Mouse (Mus musculus) adrenal gland, postnatal 4 days (tissue): ENCODE data around the gene Tmem259. TPM values are rescaled to one million over a fixed set of nuclear protein-coding genes. Genes with fewer than 3 reads are reported as not detected.

ENCODE experiments used
- DNase-seq, 2 experiments: peaks; one replicate each; pipeline ENCODE4 v3.0.0; 2021 to 2022; ENCODE audit warnings: low spot score in 2 of 2, mixed read lengths in 2 of 2
- total RNA-seq, 2 experiments: library from RNA; stranded (reverse); gene quantifications; 2 replicates each; pipeline ENCODE4 v1.2.3; 2021

Gene Tmem259
- total RNA-seq, 2 experiments from 2014 or later = 146 to 147 TPM

DNA sequence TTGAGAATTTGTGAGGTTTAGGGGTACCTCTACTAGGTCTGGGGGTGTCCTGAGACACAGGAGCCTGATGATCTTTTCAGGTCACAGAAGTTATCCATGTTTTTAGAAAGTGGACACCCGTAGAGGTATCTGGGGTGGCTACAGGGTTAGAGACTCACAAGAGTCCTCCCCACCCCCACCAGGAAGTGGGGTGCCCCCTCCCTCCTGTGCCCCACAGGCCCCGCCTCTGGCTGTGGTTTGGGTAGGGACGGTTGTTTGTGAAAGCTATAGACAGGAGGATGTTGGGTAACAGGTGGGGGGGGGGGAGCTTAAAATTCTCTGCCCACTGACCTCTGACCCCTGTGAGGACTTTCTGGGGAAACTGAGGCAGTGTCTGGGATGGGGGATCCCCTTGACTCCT lies 33.2 kb upstream of the Tmem259 start:
- DNase-seq = no peak

DNA sequence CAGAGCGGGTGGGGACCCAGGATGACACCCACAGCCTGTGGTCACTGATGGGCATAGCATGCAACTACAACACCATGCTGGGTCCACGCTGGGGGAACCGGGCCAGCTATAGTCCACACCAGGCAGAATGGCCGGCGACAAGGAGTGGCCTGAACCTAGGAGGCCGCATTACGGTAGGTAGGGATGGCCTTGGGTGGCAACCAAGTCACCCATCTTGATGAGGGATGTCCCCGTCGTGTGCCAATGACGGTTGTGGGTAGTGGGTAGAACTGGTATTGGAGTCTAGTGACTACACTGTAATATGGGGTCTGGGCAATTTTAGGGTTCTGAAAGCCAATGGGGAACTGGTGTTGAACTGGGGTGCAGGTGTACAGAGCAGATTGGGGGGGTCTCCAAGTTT lies 32.8 kb upstream of the Tmem259 start:
- no peak for DNase-seq

DNA sequence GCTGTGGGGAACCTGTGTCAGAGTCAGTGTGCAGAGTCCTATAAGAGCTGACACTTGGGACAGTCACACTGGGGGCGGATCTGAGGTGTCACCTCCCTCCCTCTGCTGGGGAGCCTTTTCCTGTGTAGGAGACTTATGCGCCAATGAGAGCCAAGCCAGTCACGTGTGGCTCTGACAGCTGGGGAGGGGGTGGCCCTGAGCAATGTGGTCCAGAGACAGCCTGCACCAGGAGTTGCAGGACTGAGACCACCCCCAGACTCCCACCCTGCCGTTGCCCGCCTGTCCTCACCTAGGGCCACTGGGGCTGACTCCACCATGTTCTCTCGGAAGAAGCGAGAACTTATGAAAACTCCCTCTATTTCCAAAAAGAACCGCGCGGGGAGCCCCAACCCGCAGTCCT lies 32.4 kb upstream of the Tmem259 start, which contains the start of gene Arhgap45:
Gene Arhgap45 (plus strand): TSS at position 143 of the 400 bp plus-strand sequence.
- no peak for DNase-seq

DNA sequence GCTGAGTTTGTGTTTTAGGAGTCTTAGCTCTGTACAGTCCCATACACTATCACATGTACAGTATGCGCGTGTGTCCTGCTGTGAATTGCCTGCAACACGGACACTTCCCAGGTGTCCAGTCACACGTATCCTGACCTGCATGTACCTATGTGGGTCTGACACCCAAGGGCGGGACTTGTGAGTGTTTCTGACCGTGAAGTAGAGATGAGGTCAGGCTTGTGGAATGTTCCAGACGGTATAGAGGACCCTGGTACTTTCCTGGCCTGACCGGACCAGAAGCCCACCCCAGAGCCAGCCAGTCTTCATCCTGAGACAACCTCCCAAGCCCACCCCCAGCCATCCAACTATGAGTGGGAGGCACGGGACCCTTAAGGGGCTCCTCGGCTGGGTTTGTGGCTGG lies 31.5 kb upstream of the Tmem259 start:
- DNase-seq = no peak

DNA sequence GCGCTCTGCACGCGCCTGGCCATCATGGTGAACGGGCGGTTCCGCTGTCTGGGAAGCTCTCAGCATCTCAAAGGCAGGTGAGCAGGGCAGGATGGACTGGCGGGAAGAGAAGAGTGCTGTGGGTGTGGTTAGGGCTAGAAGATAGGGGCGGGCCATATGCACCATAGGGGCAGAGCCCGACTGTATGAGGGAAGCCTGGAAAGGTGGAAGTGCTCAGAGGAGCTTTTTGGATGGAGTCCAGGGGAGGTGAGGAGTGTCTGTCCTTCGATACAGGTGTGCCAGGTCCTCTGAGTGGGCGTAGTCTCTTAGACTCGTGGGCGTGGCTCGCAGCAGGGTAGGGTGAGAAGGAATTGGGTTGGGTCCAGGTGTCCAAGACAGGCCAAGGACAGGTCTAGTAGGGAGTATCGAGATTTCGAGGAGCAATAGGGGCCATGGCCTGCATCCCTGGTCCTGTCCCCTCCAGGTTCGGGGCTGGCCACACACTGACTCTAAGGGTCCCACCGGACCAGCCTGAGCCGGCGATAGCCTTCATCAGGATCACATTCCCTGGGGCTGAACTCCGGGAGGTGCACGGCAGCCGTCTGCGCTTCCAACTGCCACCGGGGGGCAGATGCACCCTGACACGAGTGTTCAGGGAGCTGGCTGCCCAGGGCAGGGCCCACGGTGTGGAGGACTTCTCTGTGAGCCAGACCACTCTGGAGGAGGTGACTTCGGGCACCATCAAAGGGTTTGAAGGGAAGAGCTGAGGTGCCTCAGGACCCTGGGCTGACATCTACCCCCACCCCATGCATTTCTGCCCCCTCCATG lies 30.6 kb upstream of the Tmem259 start:
- no peak for DNase-seq

DNA sequence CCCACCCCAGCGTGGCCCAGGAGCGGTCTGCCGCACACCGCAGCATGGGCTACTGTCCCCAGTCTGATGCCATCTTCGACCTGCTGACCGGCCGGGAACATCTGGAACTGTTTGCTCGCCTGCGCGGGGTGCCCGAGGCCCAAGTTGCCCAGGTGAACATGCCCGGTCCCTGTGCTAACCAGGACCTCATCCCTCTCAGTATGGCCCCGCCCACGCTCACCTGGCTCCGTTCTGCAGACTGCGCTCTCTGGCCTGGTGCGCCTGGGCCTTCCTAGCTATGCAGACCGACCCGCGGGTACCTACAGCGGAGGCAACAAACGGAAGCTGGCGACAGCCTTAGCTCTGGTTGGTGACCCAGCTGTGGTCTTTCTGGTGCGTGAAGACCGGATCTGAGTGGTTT lies 29.5 kb upstream of the Tmem259 start:
- no peak for DNase-seq

DNA sequence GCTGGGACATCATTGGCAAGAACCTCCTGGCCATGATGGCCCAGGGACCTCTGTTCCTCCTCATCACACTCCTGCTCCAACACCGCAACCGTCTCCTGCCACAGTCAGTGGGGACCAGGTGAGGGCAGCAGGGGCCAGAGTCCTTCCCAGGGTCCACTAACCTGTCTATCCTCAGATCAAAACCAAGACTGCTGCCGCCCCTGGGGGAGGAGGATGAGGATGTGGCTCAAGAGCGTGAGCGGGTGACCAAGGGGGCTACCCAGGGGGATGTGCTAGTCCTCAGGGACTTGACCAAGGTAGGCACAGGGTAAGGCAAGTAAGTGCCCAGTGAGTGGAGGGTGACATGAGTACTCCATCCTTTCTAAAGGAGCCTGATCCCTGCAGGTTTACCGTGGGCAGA lies 27.6 kb upstream of the Tmem259 start:
- DNase-seq = no peak

DNA sequence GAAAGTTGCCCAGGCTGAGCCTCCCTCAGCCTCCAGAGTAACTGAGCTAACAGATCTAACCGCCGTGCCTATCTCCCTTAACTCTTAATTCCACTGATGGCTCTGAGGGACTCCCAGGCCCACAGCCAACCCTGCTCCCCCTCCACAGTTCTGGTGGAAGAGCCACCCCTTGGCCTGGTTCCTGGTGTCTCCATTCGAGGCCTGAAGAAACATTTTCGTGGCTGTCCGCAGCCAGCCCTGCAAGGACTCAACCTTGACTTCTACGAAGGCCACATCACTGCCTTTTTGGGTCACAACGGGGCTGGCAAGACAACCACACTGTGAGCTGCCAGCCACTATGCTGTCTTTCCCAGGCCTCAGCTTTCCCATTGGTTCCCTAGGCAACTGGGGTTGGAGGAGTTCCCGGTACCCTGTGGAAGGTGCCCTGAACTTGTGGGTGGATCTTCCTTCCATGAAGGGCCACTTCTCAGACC lies 20.1 kb upstream of the Tmem259 start:
- no peak for DNase-seq

DNA sequence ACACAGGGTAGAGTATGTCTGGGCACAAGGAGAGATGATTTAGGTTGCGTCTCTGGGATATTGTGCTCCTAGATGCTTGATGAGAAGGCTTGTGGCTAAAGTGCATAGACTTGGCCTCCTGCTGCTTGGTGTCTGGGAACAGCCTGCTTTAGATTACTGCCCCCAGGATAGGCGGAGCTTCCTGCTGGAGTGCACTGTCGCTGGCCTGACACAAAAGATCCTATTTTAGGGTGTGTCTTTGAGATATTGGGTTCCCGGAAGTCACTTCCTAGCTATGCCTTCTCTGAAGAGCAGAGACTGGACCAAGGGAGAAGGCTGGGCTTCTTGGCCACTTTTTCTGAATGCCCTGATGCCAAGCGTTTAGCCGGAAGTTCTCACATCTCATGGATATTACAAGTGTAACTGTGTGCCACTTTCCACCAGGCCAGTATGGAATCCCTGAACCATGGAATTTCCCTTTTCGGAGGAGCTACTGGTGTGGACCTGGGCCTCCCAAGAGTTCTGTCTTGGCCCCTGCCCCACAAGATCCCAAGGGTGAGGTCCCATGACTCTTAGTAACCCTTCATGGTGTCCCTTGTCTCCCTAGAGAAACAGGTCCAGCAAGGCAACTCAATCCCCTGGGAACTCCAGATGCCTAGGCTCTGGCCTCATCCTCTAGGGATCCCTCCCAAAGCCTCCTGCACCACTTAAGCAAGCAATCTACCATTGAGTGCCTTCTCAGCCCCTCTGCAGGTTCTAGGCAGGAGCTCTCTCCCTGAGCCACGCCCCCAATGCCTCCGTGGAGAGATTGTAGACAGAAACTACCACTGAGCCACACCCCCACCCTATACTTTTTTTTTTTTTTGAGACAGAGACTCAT lies 19.5 kb upstream of the Tmem259 start:
- DNase-seq = no peak

DNA sequence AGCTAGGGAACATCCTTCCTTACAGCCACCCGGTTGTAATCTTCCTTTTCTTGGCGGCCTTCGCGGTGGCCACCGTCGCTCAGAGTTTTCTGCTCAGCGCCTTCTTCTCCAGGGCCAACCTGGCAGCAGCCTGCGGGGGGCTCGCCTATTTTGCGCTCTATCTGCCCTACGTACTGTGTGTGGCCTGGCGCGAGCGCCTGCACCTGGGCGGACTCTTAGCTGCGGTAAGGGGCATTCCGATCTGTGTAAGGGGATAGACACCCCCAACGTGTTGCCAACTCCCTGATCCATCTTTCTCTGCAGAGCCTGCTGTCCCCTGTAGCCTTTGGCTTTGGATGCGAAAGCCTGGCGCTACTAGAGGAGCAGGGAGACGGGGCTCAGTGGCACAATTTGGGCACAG lies 18.7 kb upstream of the Tmem259 start:
- no peak for DNase-seq

DNA sequence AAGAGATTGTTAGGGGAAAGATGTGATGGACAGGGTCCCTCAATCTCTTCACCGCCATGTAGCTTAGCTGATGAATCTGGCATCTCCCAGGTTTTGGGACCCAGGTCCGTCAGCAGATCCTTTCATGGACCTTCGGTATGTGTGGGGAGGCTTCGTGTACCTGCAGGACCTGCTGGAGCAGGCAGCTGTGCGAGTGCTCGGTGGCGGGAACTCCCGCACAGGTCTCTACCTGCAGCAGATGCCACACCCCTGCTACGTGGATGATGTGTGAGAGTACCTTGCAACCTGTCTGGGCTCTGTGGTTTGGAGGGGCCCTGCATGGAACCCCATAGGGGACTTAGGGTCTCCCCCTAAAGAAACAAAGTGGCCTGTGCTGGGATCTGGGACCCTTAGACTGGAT lies 17.8 kb upstream of the Tmem259 start:
- DNase-seq = no peak

DNA sequence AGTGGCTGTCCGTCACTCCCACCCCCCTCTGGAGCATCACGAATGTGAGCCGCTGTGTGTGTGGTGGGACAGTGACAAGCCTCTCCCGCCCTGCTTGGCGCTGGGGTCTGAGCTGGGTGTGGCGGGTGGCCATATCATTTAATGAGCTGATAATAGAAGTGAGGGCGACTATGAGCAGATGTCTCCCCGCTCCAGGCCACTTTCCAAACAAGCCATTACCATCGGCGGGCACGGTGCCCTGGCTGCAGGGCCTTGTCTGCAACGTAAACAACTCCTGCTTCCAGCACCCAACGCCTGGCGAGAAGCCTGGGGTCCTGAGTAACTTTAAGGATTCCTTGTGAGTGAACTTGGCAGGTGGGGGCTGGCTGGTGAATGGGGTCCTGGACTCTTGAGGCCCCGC lies 13.7 kb upstream of the Tmem259 start:
- DNase-seq = no peak

DNA sequence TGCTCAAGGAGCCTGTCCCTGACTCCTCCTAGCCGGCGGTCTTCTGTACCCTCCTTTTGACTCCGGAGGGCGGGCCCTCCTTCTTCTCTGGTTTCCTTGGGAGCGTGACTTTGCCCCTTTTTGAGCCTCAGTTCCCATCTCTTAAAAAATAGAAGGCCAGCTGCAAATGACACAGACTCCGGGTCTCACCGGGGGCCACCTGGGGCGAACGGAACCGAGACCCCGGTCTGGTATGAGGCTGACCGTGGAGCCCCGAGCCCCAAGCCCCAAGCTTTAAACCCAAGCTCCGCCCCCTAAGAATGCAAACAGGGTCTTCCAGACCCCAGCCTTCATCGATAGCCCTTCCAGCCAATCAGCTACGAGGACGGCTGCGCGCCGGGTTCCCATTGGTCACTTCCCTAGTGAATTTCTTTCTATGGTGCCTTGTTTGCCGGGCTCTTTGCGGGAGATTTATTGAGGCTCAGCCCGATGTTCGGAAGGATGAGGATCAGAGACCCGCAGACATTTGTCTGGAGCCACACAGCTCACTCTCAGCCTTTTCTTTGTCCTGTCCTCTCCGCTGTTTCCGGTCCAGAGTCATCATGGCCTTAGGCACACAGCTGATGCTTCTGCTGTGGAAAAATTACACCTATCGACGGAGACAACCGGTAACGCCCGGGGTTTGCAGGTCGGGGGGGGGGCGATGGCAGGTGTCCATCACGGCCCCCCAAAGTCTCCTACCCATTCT lies 13.1 kb upstream of the Tmem259 start:
- DNase-seq = peak in 1 of 2 experiments; percentile 49

DNA sequence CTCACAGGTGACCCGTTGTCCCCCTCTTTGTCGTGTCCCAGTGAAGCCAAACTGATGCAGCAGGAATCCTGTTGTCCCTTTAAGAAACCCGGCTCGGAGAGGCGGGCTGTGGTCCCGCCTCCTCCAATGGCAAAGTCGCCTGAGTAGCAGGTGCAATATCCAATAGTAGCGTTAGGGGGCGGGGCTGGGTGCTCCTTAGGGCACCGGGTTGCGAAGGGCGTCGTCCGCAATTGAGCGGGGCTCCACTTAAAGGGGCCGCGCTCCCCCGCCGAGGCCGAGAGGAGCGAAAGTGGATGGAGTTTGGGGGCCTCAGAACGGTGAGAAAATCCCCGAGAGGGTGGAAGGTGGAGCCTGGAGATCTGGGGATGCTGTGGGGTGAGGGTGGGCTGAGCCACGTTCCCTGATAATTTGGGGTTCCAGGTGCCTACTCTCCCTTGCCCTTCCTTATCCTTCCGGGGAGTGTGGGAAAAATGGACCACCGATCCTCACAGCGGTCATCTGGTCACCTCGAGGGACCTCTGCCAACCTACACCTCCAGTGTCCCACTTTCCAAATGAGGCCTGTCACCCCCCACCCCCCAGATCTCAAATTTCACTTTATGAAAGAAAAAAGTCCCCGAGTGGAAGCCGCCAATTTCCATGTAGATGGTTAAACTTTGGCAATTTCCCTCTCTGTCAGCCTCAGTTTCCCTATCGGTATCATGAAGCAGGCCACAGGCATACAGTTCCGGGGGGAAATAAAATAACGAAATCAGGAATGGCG lies 12.3 kb upstream of the Tmem259 start, which contains the start of gene Abca7:
Gene Abca7 (plus strand): TSS at position 223 of the 762 bp plus-strand sequence.
- peak; percentile 91 to 95 for DNase-seq

DNA sequence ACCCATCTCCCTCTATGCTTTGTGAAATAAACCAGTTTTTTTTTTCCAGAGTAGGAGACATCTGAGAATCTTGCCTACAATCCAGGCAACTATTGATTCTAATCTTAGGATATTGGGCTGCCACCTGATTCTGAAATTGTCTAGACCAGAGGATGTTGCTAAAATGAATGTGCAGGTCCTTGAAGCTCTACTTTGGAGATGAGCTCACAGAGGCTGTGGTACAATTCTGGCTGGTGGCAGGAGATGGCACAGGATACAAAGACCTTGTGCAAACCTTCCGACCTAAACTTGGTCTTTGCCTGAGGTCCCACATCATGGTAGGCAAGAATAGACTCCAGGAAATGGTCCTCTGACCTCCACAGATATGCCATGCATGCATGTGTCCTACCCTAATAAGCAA lies 11.5 kb upstream of the Tmem259 start:
- DNase-seq = no peak

DNA sequence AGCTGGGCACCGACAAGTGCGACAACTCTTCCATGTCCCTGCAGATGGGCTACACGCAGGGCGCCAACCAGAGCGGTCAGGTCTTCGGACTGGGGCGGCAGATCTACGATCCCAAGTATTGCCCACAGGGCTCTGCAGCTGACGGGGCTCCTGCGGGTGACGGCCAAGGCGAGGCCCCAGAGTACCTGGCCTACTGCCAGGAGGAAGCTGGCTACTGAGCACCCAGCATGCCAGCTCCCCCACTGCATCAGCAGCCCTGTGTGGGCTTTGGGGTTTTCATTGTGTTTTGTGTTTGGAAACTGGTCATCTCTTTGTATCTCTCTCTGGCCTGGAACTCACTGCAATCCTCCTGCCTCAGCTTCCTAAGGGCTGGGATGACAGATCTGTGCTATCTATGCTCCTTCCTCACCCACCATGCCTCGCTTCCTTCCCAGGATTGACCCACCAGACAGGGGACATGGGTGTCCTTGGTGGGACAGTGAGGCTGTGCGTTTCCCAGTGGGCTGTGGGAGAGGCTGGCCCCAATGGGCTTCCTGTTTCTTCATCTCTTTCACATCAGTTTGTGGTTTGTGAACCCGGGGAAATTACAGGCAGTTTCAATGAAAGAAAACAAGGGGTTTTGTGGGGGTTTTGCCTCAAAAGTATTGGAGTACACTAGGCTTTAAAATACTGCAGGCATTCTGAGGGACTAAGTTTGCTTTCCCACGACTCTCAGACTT lies 10.4 kb upstream of the Tmem259 start:
- no peak for DNase-seq

DNA sequence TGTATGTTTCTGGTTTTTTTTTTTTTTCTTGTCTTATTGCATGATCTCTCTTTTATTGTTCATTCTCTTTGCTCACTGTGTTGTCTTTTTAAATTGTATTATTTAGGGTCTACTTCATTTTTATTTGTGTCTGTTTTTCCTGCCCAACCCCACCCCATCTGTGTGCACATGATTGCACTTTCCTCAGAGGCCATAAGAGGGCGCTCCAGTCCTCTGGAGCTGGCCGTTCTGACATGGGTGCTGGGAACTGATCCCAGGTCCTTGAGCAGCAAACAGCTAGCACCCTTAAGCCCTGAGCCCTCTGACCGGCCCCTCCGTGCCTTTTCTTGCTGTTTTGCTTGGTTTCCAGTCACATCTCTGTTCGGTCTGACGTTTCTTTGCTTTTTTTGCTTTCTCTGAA lies 7.4 kb upstream of the Tmem259 start:
- DNase-seq = no peak

DNA sequence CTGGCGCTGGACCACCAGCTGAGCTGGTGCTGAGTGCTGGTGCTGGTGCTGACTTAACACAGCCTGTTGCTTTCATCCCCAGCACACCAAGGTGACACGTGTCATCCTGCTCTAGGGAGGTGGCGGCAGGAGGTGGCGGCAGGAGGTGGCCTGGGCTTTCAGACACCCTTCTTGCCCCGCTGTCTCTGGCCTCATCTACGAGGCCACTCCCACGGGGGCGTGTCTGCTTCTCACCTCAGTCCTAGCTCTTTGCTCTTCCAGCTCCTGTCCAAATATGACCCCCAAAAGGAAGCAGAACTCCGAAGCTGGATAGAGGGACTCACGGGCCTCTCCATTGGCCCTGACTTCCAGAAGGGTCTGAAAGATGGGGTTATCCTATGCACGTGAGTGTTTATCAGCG lies 7.0 kb upstream of the Tmem259 start:
- DNase-seq = no peak

DNA sequence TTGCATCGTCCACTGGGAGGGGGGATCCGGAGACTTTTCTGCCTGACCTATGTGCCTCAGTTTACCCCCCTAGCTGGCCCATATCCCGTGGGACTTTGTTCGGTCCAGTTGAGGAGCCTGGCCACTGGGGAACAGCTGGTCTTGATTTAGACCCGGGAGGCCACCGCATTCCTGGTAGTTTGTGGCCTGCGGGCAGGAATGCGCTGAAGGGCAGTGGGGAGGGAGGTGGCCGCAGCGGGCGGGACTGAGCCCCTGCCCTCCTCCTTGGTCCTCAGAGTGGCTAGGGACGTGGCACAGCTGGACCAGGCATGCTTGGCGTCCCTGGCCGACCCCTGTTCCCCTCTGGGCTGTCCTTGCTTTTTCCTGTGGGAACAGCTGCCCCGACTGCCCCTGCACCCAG lies 5.7 kb upstream of the Tmem259 start:
- DNase-seq = no peak

DNA sequence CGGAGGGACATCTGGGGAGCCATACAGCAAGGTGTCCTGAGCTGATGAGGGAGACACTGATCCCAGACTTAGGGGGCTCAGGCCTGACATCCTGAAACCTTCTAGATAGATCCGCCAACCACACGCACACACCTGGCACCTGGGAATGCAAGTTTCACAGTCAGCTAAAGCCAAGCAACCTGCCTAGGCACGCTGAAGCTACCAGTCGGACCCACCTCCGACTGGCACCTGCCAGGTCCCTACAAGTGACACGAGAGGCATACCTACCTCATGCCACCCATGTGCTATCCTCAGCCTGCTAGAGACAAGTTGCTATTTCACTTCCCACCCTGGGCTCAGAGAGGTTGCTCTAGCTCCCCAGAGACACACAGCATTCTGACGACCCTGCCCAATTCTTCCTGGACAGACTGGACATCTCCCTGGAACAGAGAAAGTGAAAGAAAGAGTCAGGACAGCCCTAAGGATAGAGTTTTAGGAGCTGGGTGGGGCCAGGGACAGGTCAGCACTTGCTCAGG lies 5.2 kb upstream of the Tmem259 start:
- no peak for DNase-seq
